Mouse (Mus musculus): ENCODE measurements around the gene Icmt. TPM values are rescaled to one million over a fixed set of nuclear protein-coding genes. Genes with fewer than 3 reads are reported as not detected.
A peak's percentile ranks its signal among the peaks of the same experiment; 100 is the strongest.

The Icmt gene
- total RNA-seq, 2 experiments from 2014 or later, result 45.9 to 47.8 TPM

DNA sequence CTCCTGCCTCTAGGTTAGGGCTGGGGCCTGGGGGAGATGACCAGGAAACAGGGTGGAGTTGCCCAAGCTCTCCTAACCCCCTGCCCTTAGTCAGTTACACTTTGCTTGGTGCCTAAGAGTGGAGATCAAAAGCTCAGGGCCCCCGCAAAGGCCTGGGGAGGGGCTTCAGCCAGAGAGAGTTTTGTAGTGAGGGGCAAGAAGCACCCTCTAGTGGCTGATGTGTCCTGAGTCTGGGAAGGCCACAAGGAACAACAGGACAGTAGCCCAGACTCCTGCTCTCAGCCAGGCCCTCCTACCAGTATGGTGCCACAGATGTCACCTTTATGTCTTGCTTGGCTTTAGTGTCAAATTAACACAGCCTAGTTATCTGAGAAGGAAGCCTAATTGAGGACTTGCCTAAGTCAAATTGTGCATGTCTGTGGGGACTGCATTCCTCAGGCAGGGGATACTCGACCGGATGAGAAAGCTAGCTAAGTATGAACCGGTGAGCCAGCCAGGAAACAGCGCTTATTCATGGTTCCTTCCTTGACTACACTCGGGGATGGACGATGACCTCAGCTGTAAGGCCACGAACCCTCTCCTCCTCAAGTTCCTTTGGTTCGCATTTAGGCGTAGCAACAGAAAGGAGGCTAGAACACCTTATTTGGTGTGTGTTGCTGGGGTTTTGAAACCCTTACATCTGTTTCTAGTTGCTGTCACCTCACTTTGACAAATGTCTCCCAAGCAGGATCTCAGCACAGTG, 2.7 kb upstream of the Icmt start:
- intact Hi-C loops (cut with DNase I), result no loop called here
- DNase-seq (ENCODE audit: low spot score in 2 of 2), result no peak

DNA sequence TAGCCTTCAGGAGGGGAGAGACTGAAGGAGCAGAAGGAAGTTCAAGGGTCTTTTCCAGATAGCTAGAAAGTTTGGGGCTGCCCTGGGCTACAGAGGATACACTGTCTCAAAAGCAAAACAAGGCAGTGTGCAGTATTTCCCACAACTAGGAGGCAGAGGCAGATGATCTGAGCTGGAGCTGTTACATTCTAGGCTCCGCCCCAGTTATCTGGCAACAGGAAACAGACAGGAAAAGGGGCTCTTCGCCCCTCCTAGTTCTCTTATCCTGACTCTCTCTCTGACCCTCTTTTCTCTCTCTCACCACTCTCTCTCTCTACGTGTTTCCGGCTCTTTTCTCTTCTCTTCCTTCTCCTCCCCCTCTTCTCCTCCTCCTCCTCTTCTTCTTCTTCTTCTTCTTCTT, 1.1 kb upstream of the Icmt start:
- intact Hi-C loops (cut with DNase I), result no loop called here
- DNase-seq (ENCODE audit: low spot score in 2 of 2), result no peak

GRCm38 (mm10) chr4:152296371-152296770, 656 bp upstream of the Icmt start:
- intact Hi-C loops (cut with DNase I), result no loop called here
- no peak for DNase-seq (ENCODE audit: low spot score in 2 of 2)

DNA sequence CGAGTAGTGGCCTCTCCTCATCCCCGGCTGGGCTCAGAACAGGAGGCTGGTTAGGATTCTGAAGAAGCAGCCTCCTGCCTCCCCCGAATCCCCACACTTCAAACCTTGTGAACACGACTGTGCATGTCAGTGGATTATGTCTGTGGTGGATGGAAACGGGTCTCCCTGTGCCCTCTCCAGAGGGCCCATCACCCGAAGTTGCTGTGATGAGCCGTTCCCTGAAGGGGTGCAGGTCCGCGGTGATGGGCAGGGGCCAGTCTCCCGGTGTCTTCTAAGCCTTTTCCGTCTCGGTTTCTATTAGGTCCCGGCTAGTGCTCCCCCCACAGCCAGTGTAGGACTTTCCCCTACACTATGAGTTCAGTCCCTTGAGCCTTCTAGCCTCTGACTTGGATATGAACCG, 1.8 kb downstream of the Icmt start:
- intact Hi-C loops (cut with DNase I), result no loop called here
- DNase-seq (ENCODE audit: low spot score in 2 of 2), result no peak

GRCm38 (mm10) chr4:152300375-152300774, 3.3 kb downstream of the Icmt start:
- DNase-seq (ENCODE audit: low spot score in 2 of 2), result no peak
- intact Hi-C loops (cut with DNase I), result no loop called here

DNA sequence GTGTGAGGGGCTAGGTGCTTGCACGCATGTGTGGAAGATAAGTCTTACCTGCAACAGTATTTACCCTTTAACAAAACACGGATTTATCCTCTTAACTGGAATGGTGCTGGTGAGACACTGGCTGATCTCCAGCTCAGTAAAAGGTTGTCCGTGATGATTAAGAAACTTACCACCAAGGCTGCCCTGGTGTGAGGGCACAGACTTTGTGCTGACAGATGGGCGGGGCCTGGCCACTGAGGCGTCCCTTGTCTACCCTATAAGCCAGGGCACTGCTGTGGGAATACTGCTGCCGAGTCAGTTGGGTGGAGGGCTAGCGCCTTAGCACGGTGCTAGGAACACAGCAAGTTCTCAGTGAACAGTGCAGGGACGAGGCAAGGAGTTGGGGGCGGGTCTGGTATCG, 5.0 kb downstream of the Icmt start:
- no peak for DNase-seq (ENCODE audit: low spot score in 2 of 2)
- intact Hi-C loops (cut with DNase I), result no loop called here

DNA sequence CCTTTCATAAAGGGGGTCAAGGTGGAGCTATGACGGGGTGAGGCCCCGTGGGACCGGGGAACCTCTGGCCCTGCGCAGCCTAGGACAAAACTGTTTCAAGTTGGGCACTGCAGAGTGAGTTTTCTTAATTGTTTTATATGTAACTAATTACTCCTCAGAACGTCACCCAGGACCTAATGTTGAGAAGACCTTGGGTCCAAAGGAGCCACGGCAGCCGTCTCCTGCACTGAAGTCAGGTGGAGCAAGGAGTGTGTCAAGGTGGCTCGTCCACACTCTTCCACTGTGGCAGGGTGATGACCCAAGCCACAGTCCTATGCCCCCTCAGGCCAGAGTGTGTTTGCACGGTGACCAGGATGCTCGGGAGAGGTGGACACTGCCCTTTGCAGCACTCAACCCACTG, 6.1 kb downstream of the Icmt start:
- intact Hi-C loops (cut with DNase I), result no loop called here
- no peak for DNase-seq (ENCODE audit: low spot score in 2 of 2)

GRCm38 (mm10) chr4:152304685-152305084, 7.7 kb downstream of the Icmt start:
- intact Hi-C loops (cut with DNase I), result no loop called here

GRCm38 (mm10) chr4:152305991-152306390, 9.0 kb downstream of the Icmt start:
- intact Hi-C loops (cut with DNase I), result no loop called here
- DNase-seq (ENCODE audit: low spot score in 2 of 2), result no peak

More at GRCm38 (mm10) chr4:152304685-152305084, 7.7 kb downstream of the Icmt start:
- DNase-seq (ENCODE audit: low spot score in 2 of 2), result no peak

DNA sequence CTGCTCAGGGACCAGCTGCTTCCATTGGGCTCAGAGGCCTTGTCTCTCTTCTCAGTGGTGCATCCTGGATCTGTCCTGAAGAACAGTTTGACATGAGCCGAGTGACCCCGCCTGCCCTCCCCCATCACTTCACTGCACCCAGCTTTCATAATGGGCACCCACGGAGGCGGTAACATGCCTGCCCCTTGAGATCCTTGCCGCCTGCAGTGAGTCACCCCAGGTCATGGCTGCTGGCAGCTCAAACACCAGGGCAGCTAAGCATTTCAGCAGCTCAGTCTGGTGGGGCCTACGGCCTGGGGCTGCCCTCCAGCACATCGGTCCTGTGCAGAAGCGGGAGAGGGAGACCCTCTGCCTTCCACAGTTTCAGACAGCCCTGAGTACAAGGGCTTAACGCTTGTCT, 10.5 kb downstream of the Icmt start:
- DNase-seq (ENCODE audit: low spot score in 2 of 2), result no peak
- intact Hi-C loops (cut with DNase I), result no loop called here

DNA sequence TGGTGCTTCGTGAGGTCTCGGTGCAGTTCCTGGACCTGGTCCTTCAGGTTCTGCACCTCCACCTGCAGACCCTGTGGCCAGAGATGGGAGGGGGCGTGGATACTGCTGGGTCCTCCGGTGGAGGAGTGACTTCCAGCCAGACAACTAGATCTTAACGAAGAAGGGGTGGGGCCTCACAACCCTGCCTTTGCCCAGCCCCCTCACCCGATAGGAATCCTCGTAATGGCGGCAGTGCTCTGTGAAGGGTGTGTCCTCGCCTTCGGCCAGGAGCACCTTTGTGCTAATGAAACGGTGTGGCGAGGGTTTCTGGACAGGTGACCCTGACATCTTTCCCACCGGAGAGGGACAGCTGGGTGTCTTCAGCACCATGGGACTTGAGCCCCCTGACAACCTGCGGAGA, 15.2 kb downstream of the Icmt start:
- DNase-seq (ENCODE audit: low spot score in 2 of 2), result no peak
- intact Hi-C loops (cut with DNase I), result no loop called here

- peak; percentile 24 to 45 for DNase-seq (ENCODE audit: low spot score in 2 of 2)
- intact Hi-C loops (cut with DNase I), result no loop called here
These were observed 16.2 kb downstream of the Icmt start for GRCm38 (mm10) chr4:152313211-152313632.

DNA sequence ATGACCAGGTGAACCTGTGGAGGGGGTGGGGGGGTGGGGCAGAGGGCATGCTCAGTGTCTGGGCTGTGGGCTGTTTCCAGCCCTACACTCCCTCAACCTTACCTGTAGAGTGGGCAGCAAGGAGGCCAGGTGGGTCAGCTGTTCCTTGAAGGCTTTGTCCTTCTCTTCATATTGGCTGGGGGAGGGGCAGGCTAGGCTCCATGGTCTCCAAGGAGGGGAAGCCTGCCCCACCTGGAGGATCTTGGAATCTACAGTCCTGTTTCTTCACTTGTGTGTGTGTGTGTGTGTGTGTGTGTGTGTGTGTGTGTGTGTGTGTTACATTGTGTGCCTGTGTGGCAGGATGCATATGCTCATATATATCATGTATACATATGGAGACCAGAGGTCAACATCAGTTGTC, 16.9 kb downstream of the Icmt start:
- intact Hi-C loops (cut with DNase I), result no loop called here
- DNase-seq (ENCODE audit: low spot score in 2 of 2), result no peak

DNA sequence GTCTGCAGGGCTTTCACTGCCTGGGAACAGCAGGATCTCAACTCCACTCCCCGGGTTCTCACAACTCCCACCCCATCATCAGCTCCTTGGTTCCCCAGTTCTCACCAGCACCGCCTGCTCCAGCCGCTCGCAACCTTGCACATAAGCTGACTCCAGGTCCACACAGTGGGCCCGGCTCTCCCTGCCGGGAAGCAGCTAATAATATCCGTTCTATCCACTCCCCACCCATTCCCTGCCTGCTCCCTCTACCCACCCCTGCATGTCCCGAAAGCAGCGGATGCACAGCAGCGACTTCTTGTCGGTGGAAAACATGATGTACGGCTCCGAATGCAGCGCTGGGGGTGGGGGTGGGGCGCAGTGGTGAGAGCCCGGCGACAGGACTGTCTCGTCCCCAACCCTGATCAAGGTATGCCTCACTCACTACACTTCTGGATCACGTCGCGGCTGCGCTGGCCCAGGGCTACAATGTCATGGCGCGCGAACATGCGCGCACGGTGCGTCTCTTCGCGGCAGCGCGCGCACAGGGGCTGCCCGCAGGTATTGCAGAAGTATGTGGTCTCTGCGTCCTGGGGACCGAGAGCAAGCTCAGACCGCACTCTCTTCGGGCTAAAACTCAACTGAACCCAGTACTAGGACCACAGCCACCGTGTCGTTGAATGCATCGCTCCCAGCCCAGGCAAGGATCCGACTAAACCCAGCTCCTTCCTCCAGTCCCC, 18.6 kb downstream of the Icmt start:
- intact Hi-C loops (cut with DNase I), result no loop called here
- DNase-seq (ENCODE audit: low spot score in 2 of 2), result peak; percentile 43 to 48

DNA sequence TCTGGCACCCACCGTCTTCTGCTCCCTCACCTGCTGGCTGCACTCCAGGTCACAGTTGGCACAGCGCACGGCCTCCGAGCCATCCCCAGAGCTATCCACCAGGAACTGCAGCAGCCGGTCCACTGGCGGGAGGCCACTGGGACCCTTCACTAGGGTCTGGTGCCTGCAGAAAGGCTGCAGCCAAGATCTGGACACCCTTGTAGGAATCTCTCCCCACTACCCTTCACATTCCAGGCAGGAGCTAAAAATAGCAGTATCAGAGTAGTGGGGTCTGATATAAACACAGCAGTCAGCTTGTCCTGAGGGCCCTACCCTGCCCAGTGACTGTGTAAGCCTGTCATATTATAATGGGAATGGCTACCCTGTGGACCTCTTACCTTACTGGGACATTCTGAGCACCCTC, 20.6 kb downstream of the Icmt start:
- no peak for DNase-seq (ENCODE audit: low spot score in 2 of 2)
- intact Hi-C loops (cut with DNase I), result no loop called here

GRCm38 (mm10) chr4:152318517-152319234, 21.6 kb downstream of the Icmt start, which contains the start of gene Rnf207:
Gene Rnf207, minus strand, starts transcription at chr4:152318993.
- intact Hi-C loops (cut with DNase I), result no loop called here
- DNase-seq (ENCODE audit: low spot score in 2 of 2), result peak in 1 of 2 experiments; percentile 50

DNA sequence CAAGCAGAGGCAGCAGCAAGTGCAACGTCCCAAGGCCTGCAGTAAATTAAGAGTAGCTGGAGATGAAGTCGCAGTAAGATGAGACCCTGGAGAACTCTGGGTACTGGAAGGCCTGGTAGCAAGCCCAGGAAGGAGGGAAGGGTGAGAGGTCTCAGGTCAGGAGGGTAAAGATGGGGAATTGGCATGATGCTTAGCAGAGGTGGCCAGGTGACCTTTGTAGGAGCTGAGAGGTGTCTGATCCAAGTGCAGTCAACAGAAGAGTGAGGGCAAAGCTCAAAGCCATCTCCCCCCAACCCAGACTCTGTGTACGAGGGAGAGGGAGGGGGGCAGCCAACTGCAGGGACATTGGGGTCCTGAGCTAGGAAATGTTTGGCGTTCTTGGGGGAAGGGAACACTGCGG, 24.4 kb downstream of the Icmt start:
- no peak for DNase-seq (ENCODE audit: low spot score in 2 of 2)
- intact Hi-C loops (cut with DNase I), result no loop called here

DNA sequence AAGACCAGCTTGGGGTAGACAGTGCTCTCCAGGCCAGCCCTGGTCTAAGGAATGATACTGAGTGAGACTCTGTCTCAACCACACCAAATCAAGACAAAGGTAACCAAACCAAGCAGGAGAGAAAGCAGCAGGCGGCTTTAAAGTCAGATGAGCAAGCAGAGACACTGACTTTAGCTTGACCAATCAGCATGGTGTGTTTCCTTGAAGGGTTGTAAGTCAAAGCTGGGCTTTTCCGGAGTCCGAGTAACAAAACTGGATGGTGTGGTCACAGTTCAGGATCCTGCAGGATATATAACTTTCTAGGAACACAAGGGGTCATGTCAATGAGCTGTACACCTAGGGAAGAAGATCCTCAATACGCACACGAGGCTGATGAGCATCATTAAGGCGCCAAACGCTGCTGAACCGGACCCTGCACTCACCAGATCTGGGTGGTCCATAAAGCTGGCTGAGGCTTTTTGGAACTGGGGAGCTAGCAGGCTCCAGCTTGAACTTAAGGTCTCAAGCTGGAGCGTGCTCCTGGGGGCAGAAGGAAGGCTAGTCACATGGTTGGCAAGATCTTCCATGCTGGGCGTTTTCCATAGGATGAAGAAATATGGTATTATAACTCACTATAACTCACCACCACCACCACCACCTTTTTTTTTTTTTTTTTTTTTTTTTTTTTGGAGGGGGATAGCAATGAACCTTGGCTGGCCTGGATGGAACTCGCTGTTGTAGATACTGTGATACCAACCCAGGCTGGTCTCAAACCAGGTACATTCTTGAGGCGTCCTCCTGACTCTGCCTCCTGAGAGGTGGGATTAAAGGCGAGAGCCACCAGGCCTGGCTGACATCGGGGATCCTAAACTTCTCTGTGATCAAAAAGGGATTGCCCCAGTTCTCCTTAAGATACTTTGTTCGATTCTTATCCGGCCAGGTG, 27.9 kb downstream of the Icmt start:
- intact Hi-C loops (cut with DNase I), result no loop called here
- DNase-seq (ENCODE audit: low spot score in 2 of 2), result no peak

DNA sequence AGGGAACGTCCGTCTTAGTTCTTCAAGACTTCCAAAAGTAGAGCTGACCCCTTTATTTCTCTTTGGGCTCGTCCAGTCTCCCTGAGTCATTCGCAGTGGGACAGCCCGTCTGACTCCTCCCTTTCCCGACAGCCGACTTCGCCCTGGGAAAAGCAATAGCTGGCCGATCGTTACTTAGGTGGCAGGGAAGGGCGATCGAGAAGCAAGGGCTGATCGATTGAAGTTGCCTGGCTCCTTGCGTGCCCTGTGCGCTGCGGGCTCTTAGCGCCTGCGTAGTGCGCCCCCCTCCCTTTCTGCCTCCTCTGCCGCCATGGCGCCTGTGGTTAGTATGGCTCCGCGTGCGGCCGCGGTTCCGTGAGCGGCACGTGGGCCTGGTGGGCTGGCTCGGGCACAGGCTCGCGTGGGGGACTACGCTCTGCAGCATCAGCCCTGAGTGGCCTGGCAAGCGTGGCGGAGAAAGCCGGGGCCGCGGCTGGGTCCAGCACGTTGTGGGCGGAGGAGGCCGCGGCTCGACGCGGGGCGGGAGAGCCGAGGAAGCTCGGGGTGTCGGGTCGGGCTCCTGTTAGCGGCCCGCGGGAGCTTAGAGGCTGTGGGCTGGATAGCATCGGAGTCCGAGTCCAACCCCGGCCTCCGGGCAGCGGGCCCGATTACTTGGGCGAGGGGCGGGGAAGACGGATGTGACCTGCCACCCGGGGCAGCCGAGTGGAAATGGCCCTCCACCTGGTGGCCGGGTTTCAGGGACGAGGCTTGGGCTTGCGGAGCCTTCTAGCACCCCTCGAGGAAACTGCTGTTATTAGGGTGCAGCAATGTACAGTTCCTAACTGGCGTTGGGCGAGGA, 28.8 kb downstream of the Icmt start, which contains the start of gene Rpl22:
Gene Rpl22, plus strand, starts transcription at position 169 of the 838 bp plus-strand sequence.
- intact Hi-C loops (cut with DNase I), result no loop called here
- DNase-seq (ENCODE audit: low spot score in 2 of 2), result peak; percentile 95
